Mouse (Mus musculus): ENCODE data around the gene Rab8b.

GRCm38 (mm10) chr9:66922076-66922475 lies 2.6 kb upstream of the Rab8b start:
- peak; percentile 4; the same call in 1 of the 2 replicates for TF ChIP-seq CTCF (IDR thresholded peaks at IDR 0.05; ENCODE audit: borderline replicate concordance, extremely low read depth, insufficient read depth, insufficient read length)
- TF ChIP-seq POLR2A (IDR thresholded peaks at IDR 0.05; ENCODE audit: borderline replicate concordance, extremely low read depth, insufficient read depth, insufficient read length, poor library complexity, severe bottlenecking), result no peak

Data from brain, embryonic 14.5 days (tissue).